Mouse (Mus musculus) Patski (cell line): ENCODE measurements around the gene Pou6f2. TPM values are rescaled to one million over a fixed set of nuclear protein-coding genes. Genes with fewer than 3 reads are reported as not detected.

ENCODE experiments used
- ATAC-seq: fragments of 100-300 bp; one replicate; pipeline ENCODE4 v1.8.0; 2021
- CTCF ChIA-PET: fragments of 350-600 bp; sonication (Branson Sonifier 250); formaldehyde crosslinking; loops from one replicate; lab custom pipeline; 2022; ENCODE audit warnings: inconsistent platforms; lab: Charles Lee
- POLR2A ChIA-PET: fragments of 350-600 bp; sonication (Branson Sonifier 250); formaldehyde crosslinking; loops from one replicate; lab custom pipeline; 2022; ENCODE audit warnings: antibody characterized with exemption, inconsistent platforms; lab: Charles Lee
- DNase-seq: peaks from one replicate; pipeline ENCODE4 v3.0.0-alpha.2; 2011; ENCODE audit warnings: low read depth, low spot score
- H3K27me3 ChIP-seq: fragments of 371-371 bp; one replicate; pipeline ENCODE4 v1.5.1; 2021
- CTCF ChIP-seq: fragments of 100-300 bp; IDR thresholded peaks from one replicate; pipeline ENCODE4 v1.5.1; 2021
- in situ Hi-C: fragments of 300-500 bp; cut with MboI; formaldehyde crosslinking; loops from 3 replicates; pipeline ENCODE4 v1.11.1; 2018; ENCODE audit warnings: low pct_unique_long_range_greater_than_20kb, mixed read lengths
- polyA plus RNA-seq: library from polyadenylated mRNA; unstranded; gene quantifications from one replicate; pipeline ENCODE4 v1.2.3, GENCODE M21; 2021

Pou6f2 gene
- not detected for polyA plus RNA-seq

GRCm38 (mm10) chr13:18397586-18397985 is at the start of gene Pou6f2:
TSS of gene Pou6f2 (minus strand) at chr13:18397686.
- ChIA-PET CTCF (no interaction called here), POLR2A (no interaction called here)
- DNase-seq (no peak), ATAC-seq (no peak)
- no peak for TF ChIP-seq CTCF
- H3K27me3 ChIP-seq, result no peaks in the 10 kb centered on the region
- in situ Hi-C loops, result no loop called here

- CTCF ChIA-PET, result no interaction called here
- DNase-seq, result no peak
- no peak for TF ChIP-seq CTCF
- POLR2A ChIA-PET, result no interaction called here
- no peaks in the 10 kb centered on the region for H3K27me3 ChIP-seq
- no peak for ATAC-seq
- in situ Hi-C loops, result no loop called here
Measured at GRCm38 (mm10) chr13:18439858-18440257, 42.4 kb upstream of the Pou6f2 start.

- DNase-seq (no peak), ATAC-seq (no peak)
- TF ChIP-seq CTCF, result no peak
- H3K27me3 ChIP-seq, result no peaks in the 10 kb centered on the region
- CTCF ChIA-PET, result no interaction called here
- POLR2A ChIA-PET, result no interaction called here
- in situ Hi-C loops, result no loop called here
Measured at GRCm38 (mm10) chr13:18387673-18388072, 9.8 kb downstream of the Pou6f2 start.

GRCm38 (mm10) chr13:18363373-18363772 is 34.1 kb downstream of the Pou6f2 start:
- no peaks in the 10 kb centered on the region for H3K27me3 ChIP-seq
- TF ChIP-seq CTCF, result no peak
- POLR2A ChIA-PET, result no interaction called here
- in situ Hi-C loops, result no loop called here
- ATAC-seq (no peak), DNase-seq (no peak)
- CTCF ChIA-PET, result no interaction called here

- ChIA-PET CTCF (no interaction called here), POLR2A (no interaction called here)
- TF ChIP-seq CTCF, result no peak
- H3K27me3 ChIP-seq, result peaks cover 11% of the 10 kb centered on the region
- DNase-seq (no peak), ATAC-seq (no peak)
- in situ Hi-C loops, result no loop called here
Measured at GRCm38 (mm10) chr13:18344580-18345333, 52.7 kb downstream of the Pou6f2 start.

GRCm38 (mm10) chr13:18338910-18339501 is 58.5 kb downstream of the Pou6f2 start:
- ATAC-seq (no peak), DNase-seq (no peak)
- CTCF ChIA-PET, result no interaction called here
- POLR2A ChIA-PET, result no interaction called here
- in situ Hi-C loops, result no loop called here
- no peak for TF ChIP-seq CTCF
- H3K27me3 ChIP-seq, result peaks cover 6% of the 10 kb centered on the region

GRCm38 (mm10) chr13:18338022-18338421 is 59.5 kb downstream of the Pou6f2 start:
- ATAC-seq (no peak), DNase-seq (no peak)
- POLR2A ChIA-PET, result no interaction called here
- CTCF ChIA-PET, result no interaction called here
- peaks cover 6% of the 10 kb centered on the region for H3K27me3 ChIP-seq
- in situ Hi-C loops, result no loop called here
- TF ChIP-seq CTCF, result no peak

GRCm38 (mm10) chr13:18334035-18334434 is 63.5 kb downstream of the Pou6f2 start:
- no peak for ATAC-seq
- DNase-seq, result no peak
- POLR2A ChIA-PET, result no interaction called here
- no peak for TF ChIP-seq CTCF
- in situ Hi-C loops, result no loop called here
- no peaks in the 10 kb centered on the region for H3K27me3 ChIP-seq
- CTCF ChIA-PET, result no interaction called here

GRCm38 (mm10) chr13:18332596-18332995 is 64.9 kb downstream of the Pou6f2 start:
- CTCF ChIA-PET, result no interaction called here
- no peak for DNase-seq
- TF ChIP-seq CTCF, result peak; percentile 10
- no peak for ATAC-seq
- POLR2A ChIA-PET, result no interaction called here
- H3K27me3 ChIP-seq, result no peaks in the 10 kb centered on the region
- in situ Hi-C loops, result no loop called here

GRCm38 (mm10) chr13:18323980-18324678 is 73.4 kb downstream of the Pou6f2 start:
- ChIA-PET CTCF (interaction anchor here (0.7 to 1.1 kb wide), 2 partner anchors 9 to 27 kb away, joined by 3 read pairs; no protein-coding TSS in a partner anchor), POLR2A (no interaction called here)
- no peaks in the 10 kb centered on the region for H3K27me3 ChIP-seq
- DNase-seq (no peak), ATAC-seq (no peak)
- in situ Hi-C loops, result no loop called here
- no peak for TF ChIP-seq CTCF

- no peak for ATAC-seq
- TF ChIP-seq CTCF, result no peak
- H3K27me3 ChIP-seq, result no peaks in the 10 kb centered on the region
- in situ Hi-C loops, result no loop called here
- POLR2A ChIA-PET, result no interaction called here
- CTCF ChIA-PET, result no interaction called here
- no peak for DNase-seq
Measured at GRCm38 (mm10) chr13:18323407-18323806, 74.1 kb downstream of the Pou6f2 start.
